30 mouse cellular contexts compared by ENCODE assay signal in the genomic region with DNA sequence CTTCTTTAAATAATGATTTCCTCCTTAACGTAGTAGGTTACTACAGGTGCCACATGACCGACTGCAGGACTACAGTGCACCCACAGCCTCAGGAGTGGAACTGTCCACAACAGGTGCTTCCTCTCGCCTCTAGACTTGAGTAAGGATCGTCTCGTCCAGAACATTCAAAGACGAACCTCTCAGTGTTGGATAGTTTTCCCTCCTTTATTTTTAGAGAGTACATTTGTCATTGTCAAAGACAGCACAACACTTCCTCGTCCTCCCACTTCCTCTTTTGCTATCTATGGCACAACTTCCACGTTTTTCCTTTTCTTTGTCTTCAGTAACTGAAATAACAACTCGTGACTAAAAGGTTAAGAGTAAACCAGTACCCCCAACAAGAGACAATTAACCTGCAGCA.
DNase-seq lines count a peak whose midpoint lies in the region; ATAC-seq and TF ChIP-seq lines count a peak whose summit lies in the region.
"Had no signal": no experiment of that assay in that cellular context is flagged by ENCODE, and none has a peak within 500 bp of the region (broad histone marks: within the 10 kb centered on the region; RNA-seq: fewer than 3 reads in every experiment).

No protein-coding gene starts in this region.

- peak overlapping the region; percentile 7; the same call in 1 of the 2 replicates for H3K4me2 ChIP-seq in CH12.LX (ENCODE audit: insufficient read depth, low read depth, poor library complexity, severe bottlenecking)
- no peak overlapping the region for H3K4me2 ChIP-seq in forebrain, embryonic 11.5 days (ENCODE audit: low read depth, low read length, severe bottlenecking)
- no peak overlapping the region for H3K4me2 ChIP-seq in forebrain, embryonic 13.5 days
- H3K4me2 ChIP-seq: embryonic facial prominence, embryonic 13.5 days; heart, embryonic 15.5 days; hindbrain, embryonic 14.5 days; liver, embryonic 15.5 days; midbrain, embryonic 11.5 days; neural tube, embryonic 12.5 days had no signal

- H3K36me3 ChIP-seq in CH12.LX (replicated peaks in 1 of 2; ENCODE audit: control insufficient read depth in 1 of 2, insufficient read depth in 1 of 2, low read length in 1 of 2), result no peaks in the 10 kb centered on the region
- H3K36me3 ChIP-seq in megakaryocyte, embryonic 14.5 days (replicated peaks; ENCODE audit: low read length), result no peaks in the 10 kb centered on the region
- H3K36me3 ChIP-seq in forebrain, embryonic 11.5 days (ENCODE audit: control insufficient read depth, insufficient read depth, low read length), result no peaks in the 10 kb centered on the region
- H3K36me3 ChIP-seq in forebrain, embryonic 13.5 days (ENCODE audit: poor library complexity, severe bottlenecking), result no peaks in the 10 kb centered on the region
- H3K36me3 ChIP-seq: embryonic facial prominence, embryonic 13.5 days; forebrain, embryonic 10.5 days; heart, embryonic 10.5 days; heart, embryonic 15.5 days; liver, embryonic 15.5 days; neural tube, embryonic 12.5 days had no signal

- H3K9me3 ChIP-seq in CH12.LX (replicated peaks; ENCODE audit: low read length), result peaks cover 8% of the 10 kb centered on the region
- no peaks in the 10 kb centered on the region for H3K9me3 ChIP-seq in megakaryocyte, embryonic 14.5 days
- H3K9me3 ChIP-seq in forebrain, embryonic 11.5 days (ENCODE audit: control insufficient read depth, low read length), result no peaks in the 10 kb centered on the region
- H3K9me3 ChIP-seq in forebrain, embryonic 13.5 days (replicated peaks), result no peaks in the 10 kb centered on the region
- H3K9me3 ChIP-seq: embryonic facial prominence, embryonic 13.5 days; forebrain, embryonic 10.5 days; heart, embryonic 10.5 days; heart, embryonic 15.5 days; liver, embryonic 15.5 days; neural tube, embryonic 12.5 days had no signal

- no peak for TF ChIP-seq POLR2A in CH12.LX (IDR thresholded peaks at IDR 0.05; ENCODE audit: low read depth, low read length)

- intact Hi-C loops in heart, postnatal 14 days (cut with DNase I), result no loop called here

- peak; percentile 78 for ATAC-seq in granulocyte monocyte progenitor cell, adult 5-6 weeks (replicated peaks; ENCODE audit: poor library complexity, severe bottlenecking)
- no peak for ATAC-seq in forebrain, embryonic 11.5 days (replicated peaks; ENCODE audit: low FRiP score)
- no peak for ATAC-seq in forebrain, embryonic 13.5 days
- ATAC-seq: intestine, postnatal 0 days; lung, postnatal 0 days; midbrain, embryonic 16.5 days had no signal

- 84% methylated on average over 9 of the region's 9 CpGs for WGBS in forebrain, embryonic 11.5 days
- WGBS in forebrain, embryonic 13.5 days, result 83% methylated on average over 9 of the region's 9 CpGs

- no peak overlapping the region for H3K27ac ChIP-seq in CH12.LX (ENCODE audit: insufficient read depth, low read depth)
- no peak overlapping the region for H3K27ac ChIP-seq in forebrain, embryonic 11.5 days (ENCODE audit: low read depth, low read length)
- no peak overlapping the region for H3K27ac ChIP-seq in forebrain, embryonic 13.5 days
- H3K27ac ChIP-seq: embryonic facial prominence, embryonic 13.5 days; forebrain, embryonic 10.5 days; heart, embryonic 10.5 days; heart, embryonic 15.5 days; hindbrain, embryonic 14.5 days; layer of hippocampus, adult 2 months; liver, embryonic 15.5 days; neural tube, embryonic 12.5 days had no signal

- no peak overlapping the region for H3K9ac ChIP-seq in CH12.LX (ENCODE audit: insufficient read depth, low read depth)
- no peak overlapping the region for H3K9ac ChIP-seq in forebrain, embryonic 11.5 days (ENCODE audit: low read length)
- no peak overlapping the region for H3K9ac ChIP-seq in forebrain, embryonic 13.5 days
- H3K9ac ChIP-seq: embryonic facial prominence, embryonic 13.5 days; heart, embryonic 15.5 days; hindbrain, embryonic 14.5 days; liver, embryonic 15.5 days; neural tube, embryonic 12.5 days had no signal

- DNase-seq in heart, adult 11 months, result peak; percentile 55
- no peak for DNase-seq in heart, postnatal 14 days
- no peak for DNase-seq in CH12.LX (ENCODE audit: extremely low read depth)
- DNase-seq in forebrain, embryonic 11.5 days (ENCODE audit: low spot score), result no peak
- no peak for DNase-seq in Muller cell, postnatal 12 days (ENCODE audit: inconsistent ontology term)
- DNase-seq: adrenal gland, postnatal 10 days; cerebellum, adult 11 months; cerebellum, adult 9-11 months; gastrocnemius, postnatal 10 days; heart, postnatal 36 days; kidney, postnatal 25 days; left cerebral cortex, postnatal 4 days; lung, postnatal 4 days; thymus, postnatal 4 days had no signal

- no peak for TF ChIP-seq EP300 in CH12.LX (IDR thresholded peaks at IDR 0.05; ENCODE audit: low read length)

- TF ChIP-seq RAD21 in CH12.LX (IDR thresholded peaks at IDR 0.05; ENCODE audit: low read depth, low read length), result no peak

- dilution Hi-C loops in CH12.LX (cut with MboI; ENCODE audit: extremely low pct_ligation_motif_present, extremely low pct_unique_long_range_greater_than_20kb, low sequenced_read_pairs), result no loop called here

- no peak for TF ChIP-seq CTCF in CH12.LX (conservative IDR thresholded peaks at IDR 0.05 in 1 of 2, IDR thresholded peaks at IDR 0.05 in 1 of 2; ENCODE audit: low read depth in 2 of 2, low read length in 2 of 2)

- peaks cover 0 to 3% of the 10 kb centered on the region in 2 experiments; a peak in 1 of 4 replicates for H3K4me1 ChIP-seq in CH12.LX (ENCODE audit: control insufficient read depth in 1 of 2, insufficient read depth in 2 of 2)
- H3K4me1 ChIP-seq in megakaryocyte, embryonic 14.5 days, result peaks cover 17% of the 10 kb centered on the region
- H3K4me1 ChIP-seq in forebrain, embryonic 11.5 days (replicated peaks; ENCODE audit: control insufficient read depth, insufficient read depth, low read length), result no peaks in the 10 kb centered on the region
- no peaks in the 10 kb centered on the region for H3K4me1 ChIP-seq in forebrain, embryonic 13.5 days
- H3K4me1 ChIP-seq: embryonic facial prominence, embryonic 13.5 days; forebrain, embryonic 10.5 days; heart, embryonic 10.5 days; heart, embryonic 15.5 days; liver, embryonic 15.5 days; neural tube, embryonic 12.5 days had no signal

- in situ Hi-C loops in CH12.LX (cut with MboI; ENCODE audit: low pct_ligation_motif_present, low pct_unique_long_range_greater_than_20kb, low sequenced_read_pairs), result no loop called here

- no peak overlapping the region for H3K4me3 ChIP-seq in CH12.LX (replicated peaks in 1 of 3; ENCODE audit: low read depth in 2 of 3, low read length in 2 of 3, poor library complexity in 1 of 3)
- peak overlapping the region; percentile 70 for H3K4me3 ChIP-seq in megakaryocyte, embryonic 14.5 days (replicated peaks)
- no peak overlapping the region for H3K4me3 ChIP-seq in forebrain, embryonic 11.5 days (ENCODE audit: low read depth, low read length)
- H3K4me3 ChIP-seq in forebrain, embryonic 13.5 days, result no peak overlapping the region
- H3K4me3 ChIP-seq: embryonic facial prominence, embryonic 13.5 days; forebrain, embryonic 10.5 days; heart, embryonic 10.5 days; heart, embryonic 15.5 days; layer of hippocampus, adult 2 months; liver, embryonic 15.5 days; myocyte; neural tube, embryonic 12.5 days had no signal

- H3K79me2 ChIP-seq in CH12.LX (replicated peaks; ENCODE audit: control insufficient read depth, extremely low read depth, insufficient read depth, poor library complexity, severe bottlenecking), result no peaks in the 10 kb centered on the region

- no peaks in the 10 kb centered on the region for H3K27me3 ChIP-seq in CH12.LX (replicated peaks)
- H3K27me3 ChIP-seq in megakaryocyte, embryonic 14.5 days (replicated peaks), result no peaks in the 10 kb centered on the region
- no peaks in the 10 kb centered on the region for H3K27me3 ChIP-seq in forebrain, embryonic 11.5 days (ENCODE audit: control insufficient read depth, insufficient read depth, low read length)
- H3K27me3 ChIP-seq in forebrain, embryonic 13.5 days, result no peaks in the 10 kb centered on the region
- H3K27me3 ChIP-seq: embryonic facial prominence, embryonic 13.5 days; heart, embryonic 15.5 days; liver, embryonic 15.5 days; neural tube, embryonic 12.5 days had no signal

TF ChIP-seq in CH12.LX, 34 proteins besides CTCF, POLR2A, EP300 and RAD21:
- TF ChIP-seq MXI1 (IDR thresholded peaks at IDR 0.05; ENCODE audit: low read depth, low read length) (no peak), MAZ (IDR thresholded peaks at IDR 0.05; ENCODE audit: low read depth, low read length) (no peak), PAX5 (IDR thresholded peaks at IDR 0.05; ENCODE audit: low read length) (no peak), CHD1 (IDR thresholded peaks at IDR 0.05; ENCODE audit: low read depth, low read length) (no peak), MAFK (IDR thresholded peaks at IDR 0.05; ENCODE audit: insufficient replicate concordance, low read length) (no peak), HCFC1 (IDR thresholded peaks at IDR 0.05; ENCODE audit: low read depth, low read length) (no peak), BHLHE40 (IDR thresholded peaks at IDR 0.05; ENCODE audit: low read depth, low read length) (no peak), USF2 (conservative IDR thresholded peaks at IDR 0.05; ENCODE audit: low read depth, low read length) (no peak), ZKSCAN1 (IDR thresholded peaks at IDR 0.05; ENCODE audit: borderline replicate concordance, low read depth, low read length) (no peak), IRF4 (IDR thresholded peaks at IDR 0.05; ENCODE audit: low read depth, low read length) (no peak), CHD2 (IDR thresholded peaks at IDR 0.05; ENCODE audit: low read length) (no peak), ETS1 (conservative IDR thresholded peaks at IDR 0.05; ENCODE audit: low read depth, low read length) (no peak), ZNF384 (IDR thresholded peaks at IDR 0.05; ENCODE audit: low read depth, low read length) (no peak), ZC3H11A (IDR thresholded peaks at IDR 0.05; ENCODE audit: low read depth, low read length) (no peak), JUND (conservative IDR thresholded peaks at IDR 0.05; ENCODE audit: low read depth, low read length) (no peak)
